Mouse (Mus musculus) c-Kit-negative CD71-positive TER-119-positive erythroid progenitor cells, embryonic 14.5 days (primary cell): ENCODE measurements around the gene Tnfrsf14.

ENCODE experiments used
- DNase-seq: peaks from one replicate; pipeline ENCODE4 v3.0.0-alpha.2; 2013; ENCODE audit warnings: low read depth, low spot score

The Tnfrsf14 gene

DNA sequence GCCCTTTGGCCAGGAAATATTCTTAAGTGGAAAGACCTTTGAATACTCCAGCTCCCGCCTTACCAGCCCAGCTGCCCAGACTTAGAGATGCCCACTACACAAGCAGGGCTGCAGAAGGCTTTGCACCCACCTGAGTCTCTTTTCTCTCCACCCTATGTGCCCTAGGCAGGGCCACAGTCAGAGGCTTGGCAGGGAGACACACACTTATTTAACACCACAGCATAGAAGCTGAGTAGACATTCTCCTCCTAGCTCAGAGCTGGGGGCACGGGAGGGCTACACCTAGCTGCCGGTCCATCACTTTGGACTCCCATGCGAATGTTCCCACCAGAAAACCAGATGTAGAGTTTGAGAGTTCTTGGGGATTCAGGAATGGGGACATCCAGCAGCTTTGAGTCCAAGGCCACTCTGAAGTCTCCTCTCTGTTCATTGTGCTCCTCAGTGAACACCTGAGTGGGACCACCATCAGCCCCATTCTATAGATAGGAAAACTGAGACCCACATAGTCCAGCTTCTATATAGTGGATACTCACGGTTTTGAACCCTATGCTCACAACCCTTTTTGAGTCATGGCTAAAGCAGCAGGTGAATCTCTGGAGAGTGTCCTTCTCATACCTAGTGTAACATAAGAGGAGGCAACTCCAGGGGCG lies 20.7 kb upstream of the Tnfrsf14 start:
- no peak for DNase-seq

DNA sequence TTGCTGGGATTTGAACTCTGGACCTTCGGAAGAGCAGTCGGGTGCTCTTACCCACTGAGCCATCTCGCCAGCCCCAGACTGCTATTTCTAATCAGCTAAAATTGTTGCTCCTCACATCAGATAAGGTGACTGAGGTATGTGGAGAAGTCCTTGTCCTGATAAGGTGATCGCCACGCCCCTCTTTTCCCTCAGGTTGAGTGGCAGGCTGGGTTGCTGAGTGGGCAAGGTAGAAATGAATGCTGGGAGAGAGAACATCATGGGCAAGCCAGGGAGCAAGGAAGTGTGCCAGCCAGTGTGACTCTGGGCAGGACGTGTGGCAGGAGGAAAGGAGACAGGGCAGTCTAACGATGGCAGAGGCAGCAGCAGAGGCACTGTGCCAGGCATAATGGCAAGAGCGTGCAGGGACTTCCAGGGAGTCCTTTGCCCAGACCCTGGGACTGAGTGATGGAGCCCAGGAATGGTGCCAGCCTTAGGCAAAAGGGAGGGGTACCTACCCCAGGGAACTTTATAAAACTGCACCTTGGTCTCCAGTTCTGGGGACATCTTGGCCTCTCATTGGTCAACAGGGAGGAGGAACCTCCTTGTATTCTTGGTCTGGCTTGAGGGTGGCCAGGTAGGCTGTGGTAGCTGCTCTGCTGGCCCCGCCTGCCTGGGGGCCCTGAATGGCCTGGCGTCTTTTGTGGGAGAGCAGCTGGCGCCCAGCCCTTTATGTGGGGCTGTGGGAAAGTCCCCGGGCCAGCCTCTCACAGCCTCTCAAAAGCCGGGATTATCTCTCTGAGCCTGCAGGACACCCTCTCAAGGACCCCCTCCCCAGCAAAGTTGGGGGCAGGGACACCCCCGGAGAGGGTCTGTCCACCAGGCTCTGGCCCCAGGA lies 19.9 kb upstream of the Tnfrsf14 start:
- no peak for DNase-seq

DNA sequence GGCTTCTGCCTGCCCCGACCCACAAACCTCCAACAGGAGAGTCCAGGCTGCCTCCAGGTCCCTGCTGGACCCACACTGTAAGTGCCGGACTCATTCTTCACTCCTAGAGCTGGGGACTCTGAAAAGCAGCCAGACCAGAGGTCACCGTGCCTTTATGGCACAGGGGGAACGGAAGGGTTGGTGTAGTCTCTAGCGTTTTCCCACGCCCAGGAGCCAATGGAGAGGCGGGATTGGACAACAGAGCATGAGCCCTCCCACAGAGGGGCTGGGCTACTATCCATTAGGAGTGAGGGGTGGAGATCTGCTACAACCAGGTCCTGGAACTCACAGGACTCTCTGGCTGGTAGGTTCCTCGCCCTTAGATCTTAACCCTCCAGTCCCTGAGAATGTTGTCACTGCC lies 18.0 kb upstream of the Tnfrsf14 start:
- no peak for DNase-seq

DNA sequence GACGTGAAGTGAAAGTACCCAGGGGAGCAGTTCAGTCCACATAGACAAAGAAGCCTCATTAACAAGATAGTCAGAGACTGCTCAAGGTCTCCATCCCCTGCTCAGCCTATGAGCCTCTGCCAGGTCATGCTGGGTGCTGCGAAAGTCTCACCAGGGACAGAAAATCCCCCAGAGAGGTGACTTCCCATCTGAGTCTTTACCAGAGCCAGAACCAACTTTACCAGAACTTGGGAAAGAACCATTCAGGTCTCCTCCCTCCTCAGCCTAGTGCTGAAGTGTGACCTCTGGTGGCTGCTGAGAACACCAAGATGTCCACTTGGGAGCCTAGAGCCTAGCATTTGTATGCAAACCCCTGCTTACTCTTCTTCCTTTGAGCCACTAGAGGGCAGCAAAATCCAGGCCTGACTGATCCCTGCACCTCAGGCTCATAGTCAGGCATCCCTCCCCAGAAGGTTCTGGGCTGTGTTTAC lies 15.8 kb upstream of the Tnfrsf14 start:
- peak; percentile 89 for DNase-seq

DNA sequence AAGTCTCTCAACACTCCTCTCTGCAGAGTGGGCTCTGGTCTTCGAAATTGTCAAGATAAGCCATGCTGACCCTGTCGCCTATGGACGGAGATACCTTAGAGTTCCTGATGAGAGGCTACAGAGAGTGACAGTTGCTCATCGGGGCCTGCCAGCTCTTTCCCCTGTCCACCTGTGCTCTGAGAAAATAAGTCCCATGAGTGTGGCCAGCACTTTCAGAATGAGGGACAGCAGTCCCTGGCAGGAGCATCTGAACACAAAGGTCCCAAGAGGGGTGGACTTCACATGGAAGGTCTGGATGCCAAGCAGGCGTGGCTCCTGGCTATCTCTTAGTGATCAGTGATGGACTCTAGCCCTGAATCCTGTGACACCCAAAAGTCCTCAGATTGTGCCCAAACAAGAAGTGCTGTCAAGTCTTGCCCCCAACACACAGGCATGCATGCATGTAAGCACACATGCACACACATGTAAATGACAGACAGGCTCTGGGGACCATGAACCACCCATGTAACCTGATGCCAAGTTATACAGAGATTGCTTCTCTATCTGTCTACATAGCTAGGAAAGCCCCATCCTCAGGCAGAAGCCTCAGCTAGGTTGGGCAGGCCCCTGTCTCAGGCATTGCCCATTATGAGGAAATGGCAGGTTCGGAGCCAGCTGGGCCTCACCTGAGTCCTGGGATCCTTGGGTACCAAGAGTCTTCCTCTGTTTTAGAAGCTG lies 15.1 kb upstream of the Tnfrsf14 start:
- no peak for DNase-seq

DNA sequence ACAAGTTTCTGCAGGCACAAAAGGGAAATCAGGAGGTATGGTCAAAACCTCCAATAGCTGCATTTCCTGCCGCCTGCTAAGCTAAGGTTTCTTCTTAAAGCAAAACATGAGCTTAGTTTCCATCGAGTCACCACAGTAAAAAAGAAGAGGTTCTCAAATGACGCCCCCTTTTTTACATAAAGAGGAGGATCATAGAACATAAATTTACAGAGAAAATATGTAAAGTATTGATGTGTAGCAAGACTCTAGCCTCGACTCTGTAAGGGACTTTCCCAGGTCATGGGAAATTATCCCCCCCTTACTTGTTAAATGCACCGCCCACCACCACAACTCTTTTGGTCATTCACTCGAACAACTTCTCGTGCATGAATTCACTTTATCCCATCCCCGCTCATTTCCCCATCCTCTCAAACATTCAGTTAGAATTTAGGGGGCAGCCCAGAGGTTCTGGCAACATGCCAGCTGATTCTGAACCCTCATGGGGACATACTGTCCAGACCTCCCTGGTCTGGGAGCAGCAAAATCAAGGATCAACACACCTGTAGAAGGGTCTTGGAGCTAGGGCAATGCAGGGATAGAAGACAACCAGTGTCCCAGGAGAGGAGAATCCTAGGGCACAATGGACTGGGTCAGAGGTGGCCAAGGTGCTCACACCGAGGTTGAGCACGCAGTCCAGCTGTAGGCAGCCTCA lies 14.4 kb upstream of the Tnfrsf14 start:
- DNase-seq = no peak

DNA sequence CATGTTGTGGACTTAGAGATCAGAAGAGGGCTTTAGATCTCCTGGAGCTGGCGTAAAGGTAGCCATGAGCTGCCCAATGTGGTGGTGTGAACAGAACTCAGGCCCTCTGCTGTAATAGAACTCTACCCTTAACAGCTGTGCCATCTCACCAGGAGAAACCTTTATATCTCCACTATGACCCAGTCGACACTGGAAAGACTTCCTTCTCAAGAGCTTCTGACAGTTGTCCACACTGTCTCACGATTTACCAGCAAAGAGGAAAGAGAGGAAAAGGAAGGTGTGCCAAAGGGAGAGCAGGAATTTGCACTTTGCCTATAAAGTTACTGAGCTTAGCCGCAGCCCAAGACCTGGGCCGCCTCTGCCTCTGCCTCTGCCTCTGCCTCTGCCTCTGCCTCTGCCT lies 13.5 kb upstream of the Tnfrsf14 start:
- DNase-seq = no peak

DNA sequence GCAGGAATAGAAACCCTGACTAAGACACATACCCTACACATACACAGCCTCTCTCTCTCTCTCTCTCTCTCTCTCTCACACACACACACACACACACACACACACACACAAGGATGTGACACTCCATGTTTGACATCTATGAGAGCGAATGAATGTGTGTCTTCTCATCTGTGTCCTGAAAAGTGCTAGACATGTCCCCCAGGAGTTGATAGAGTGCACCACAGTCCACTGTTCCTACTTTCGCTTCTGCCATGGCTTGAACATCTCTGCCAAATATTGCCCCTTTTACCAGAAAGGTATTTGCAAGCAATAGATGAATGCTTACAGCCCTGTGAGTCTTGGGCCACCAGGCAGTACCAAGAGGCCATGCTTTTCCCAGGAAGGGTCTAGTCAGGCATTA lies 11.8 kb upstream of the Tnfrsf14 start:
- DNase-seq = no peak

DNA sequence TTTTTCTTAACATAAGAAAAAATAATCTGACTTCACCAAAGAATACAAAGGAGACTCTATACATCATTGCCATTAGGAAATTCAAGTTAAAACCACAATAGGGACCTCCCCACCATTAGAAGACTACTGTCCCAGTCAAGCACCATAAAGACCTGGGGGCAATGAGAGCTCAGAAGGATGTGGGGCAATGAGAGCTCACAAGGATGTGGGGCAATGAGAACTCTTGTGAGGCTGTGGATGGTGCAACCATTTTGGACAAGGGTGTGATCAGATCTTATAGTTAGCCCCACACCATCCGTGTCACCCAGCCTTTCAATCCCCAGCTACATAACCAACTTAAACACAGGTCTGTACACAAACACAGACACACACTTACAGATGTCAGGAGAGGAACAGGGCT lies 9.4 kb upstream of the Tnfrsf14 start:
- no peak for DNase-seq

DNA sequence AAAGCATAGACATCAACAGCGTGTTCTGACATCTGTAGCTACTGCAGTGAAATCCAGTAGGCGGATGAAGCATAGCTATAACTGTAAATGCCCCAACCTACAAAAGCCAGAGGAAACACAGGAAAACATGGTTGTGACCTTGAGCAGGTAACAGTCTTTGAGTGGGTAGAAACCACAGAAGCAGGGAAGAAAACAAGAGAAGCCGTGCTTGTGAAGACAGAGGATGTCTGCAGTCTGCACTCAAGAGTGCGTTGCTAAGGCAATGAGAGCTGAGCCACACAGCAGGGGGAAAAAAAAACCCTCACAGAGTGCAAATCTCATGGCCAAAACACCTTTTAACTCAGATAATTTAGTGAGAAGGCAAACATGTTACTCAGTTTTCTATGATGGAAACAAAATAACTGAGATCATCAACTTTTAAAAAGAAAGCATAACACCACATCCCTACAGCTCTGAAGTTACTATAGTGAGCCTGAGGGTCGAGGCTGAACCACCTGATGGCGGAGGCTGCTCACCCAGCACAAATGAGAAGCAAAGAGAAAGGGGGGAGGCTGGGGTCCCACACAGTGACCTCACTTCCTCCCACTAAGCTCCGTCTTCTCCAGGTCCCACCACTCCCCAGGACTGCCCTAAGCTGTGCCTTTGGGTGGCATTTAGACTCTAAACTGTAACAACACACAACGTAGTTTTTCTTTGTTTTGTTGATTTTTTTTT lies 8.3 kb upstream of the Tnfrsf14 start:
- DNase-seq = no peak

DNA sequence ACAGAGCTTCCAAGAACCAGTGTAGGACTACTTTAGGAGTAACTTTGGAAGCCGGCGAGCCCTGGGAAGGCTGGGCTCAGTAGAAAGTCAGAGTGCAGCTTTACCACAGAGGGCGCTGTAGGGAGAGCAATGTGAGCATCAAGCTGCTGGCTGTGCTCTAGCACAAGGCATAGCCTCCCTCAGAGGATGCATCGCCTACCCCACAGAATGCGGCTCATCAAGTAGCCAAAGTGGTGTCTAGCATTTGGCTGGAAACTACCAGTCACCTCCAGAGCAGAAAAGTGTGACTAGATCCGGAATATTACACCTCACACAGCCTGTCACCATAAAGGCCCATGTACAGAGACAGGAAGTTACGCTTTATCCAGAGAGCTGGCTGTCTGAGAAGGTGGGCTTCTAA lies 7.4 kb upstream of the Tnfrsf14 start:
- DNase-seq = no peak

DNA sequence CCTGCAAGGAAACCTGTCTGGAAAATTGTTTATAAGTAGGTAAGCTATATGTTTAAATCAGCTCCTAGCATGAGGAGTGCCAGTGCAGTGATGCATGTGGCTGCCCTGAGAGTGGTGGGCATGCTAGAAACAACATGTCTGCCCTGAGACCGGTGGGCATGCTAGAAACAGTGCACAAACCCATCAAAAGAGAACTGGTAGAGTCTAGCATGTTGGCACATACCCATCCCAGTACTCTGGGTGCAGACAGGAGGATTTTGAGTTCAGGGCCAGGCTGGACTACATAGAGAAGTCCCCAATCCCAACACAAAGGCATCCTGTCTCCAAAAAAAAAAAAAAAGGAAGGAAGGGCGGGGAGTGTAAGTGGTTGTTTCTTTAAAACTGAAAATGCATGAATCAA lies 6.4 kb upstream of the Tnfrsf14 start:
- no peak for DNase-seq

DNA sequence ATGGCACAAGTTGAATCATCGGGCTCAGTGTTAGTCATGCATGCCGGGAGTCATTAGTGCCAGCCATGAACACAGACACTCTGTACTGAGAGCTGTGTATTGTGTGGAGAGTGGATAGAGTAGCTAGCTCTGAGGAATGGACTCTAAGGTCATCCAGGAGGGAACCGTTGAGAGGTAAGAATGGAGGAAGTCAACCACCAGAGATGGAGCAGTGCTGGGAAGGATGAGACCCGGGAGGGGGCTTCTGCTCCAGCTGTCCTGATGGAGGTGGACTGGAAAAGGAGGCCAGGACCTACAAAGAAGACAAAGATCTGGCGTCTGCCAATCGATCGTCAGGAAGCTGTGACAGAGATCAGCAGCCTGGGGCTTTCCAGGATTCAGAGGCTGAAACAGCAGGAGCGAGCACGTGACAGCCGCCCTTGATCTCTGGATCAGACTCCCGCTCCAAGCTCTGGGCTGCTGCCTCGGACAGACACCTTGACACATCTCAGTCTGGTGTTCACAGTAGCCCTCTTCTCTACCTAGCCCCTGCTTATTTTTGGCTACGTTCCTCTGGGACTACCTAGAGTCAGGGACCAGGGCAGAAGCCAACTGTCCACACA lies 5.0 kb upstream of the Tnfrsf14 start:
- DNase-seq = no peak

DNA sequence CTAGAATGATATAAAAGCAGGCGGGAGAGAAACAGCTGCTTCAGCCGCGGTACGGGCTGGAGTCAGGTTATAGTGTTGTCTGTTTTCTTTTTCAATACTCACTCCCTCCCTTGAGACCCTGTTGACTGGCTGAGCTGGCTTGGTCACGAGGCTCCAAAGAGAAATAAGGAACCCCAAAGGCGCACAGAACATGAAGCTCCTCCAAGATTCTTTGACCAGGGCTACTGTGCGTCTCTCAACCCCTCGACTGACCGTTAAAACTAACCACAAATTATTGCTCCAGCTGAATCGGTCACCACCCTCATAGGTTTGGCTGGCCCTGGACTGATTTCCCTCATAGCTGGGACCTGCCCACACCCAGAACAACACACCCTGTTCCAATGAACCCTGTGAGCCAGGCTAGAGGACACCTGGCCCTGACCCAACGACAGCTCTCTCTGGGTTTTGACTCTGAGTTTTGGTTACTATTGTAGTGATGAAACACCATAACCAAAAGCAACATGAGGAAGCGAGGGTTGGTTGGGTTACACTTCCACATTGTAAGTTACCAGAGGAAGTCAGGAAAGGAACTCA lies 811 bp upstream of the Tnfrsf14 start:
- DNase-seq = peak; percentile 69

DNA sequence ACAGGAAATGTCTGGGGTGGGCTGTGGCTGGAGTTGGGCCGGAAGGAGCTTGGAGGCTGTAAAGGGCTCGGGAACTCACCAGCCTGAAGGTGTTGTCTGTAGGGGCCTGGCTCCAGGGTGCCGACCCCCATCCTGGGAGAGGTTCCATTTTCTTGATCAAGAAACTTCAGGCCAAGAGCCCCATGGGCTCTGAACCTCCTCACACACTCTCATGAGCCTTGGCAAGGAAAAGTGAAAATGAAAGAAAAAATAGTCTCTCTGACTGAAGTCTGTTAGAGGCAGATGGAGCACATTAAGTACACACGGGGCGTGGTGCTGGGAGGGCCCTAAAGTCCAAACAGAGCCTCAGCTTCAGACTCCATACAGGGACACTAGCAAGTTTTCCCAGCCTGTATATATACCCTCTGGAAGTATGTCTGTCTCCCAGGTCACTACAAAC lies 445 bp downstream of the Tnfrsf14 start:
- DNase-seq = no peak

DNA sequence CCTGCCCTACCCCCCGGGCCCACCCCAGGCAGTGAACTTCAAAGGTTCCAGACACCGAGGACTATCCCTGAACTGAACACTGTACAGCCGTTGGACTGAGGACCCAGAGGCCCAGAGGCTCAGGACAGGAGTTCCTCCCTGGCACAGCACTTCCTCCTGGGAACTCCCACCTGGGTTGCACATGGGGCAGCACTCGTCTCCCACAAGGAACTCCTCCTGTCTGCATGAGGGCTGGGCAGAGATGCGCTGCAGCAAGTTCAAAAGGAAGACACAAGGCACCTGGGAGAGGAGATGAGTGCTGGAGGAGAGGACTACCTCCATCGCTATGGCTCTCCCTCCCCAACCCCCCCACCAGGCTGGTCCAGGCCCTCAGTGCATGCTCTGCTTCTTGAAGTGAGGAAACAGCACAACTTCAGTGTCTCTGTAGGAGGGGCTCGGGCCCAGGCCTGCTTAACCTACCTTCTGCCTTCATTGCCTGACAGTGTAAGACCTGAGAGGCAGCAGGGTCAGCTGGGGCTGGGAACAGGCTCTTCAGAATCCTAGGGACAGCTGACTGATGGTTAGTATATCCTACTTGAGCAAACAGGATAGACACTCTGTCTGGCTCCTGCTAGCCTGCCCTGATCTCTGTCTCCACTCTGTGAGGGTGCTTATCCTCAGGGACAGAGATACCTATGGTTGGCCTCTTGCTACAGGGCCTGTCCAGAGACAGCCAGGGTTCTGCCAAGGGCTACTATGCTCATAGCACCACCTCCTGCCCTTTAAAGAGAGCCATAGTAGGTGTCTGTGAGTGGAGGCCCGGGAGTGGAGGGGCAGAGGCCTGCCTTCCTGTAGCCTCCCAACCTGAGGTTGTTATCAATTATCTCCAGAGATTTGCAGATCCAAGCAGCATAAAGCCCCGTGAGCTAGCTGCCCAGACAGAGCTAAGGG lies 1.1 kb downstream of the Tnfrsf14 start:
- DNase-seq = no peak

DNA sequence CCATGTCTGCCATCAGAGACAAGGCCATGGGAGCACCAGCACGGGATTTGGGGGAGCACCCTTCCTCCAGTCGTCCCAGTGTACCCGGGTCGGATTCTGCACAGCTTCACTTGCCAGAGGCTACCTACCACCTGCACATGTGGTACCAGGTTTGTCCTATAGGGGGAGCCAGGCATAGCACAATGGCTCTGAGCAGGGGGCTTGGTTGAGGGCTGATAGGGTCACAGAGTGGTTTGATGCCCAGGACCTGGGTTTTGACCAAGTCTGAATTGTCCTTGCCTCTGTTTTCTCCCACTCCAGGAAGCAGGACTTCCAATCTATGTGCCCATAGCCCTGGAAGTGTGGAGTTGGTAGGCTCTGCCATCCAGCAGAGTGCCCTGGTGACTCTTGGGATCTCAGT lies 3.0 kb downstream of the Tnfrsf14 start:
- no peak for DNase-seq

DNA sequence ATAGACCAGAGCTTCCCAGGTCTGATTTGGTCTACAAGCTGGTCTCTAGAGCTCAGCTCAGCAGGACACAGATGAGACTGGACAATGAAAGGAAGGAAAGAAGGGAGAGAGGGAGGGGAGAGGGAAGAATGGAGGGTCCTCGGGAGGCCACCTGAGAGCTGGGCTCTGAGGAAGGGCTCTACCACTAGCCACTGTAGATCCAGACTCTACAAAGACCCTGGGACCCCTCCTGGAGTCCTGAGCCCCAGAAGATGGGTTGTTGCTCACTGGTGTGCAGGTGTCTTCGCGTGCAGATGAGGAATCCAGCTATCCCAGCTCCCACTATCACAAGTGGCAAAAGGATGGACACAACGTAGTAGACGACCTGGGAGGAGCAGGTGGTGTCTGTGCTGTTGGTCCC lies 5.4 kb downstream of the Tnfrsf14 start:
- DNase-seq = no peak

DNA sequence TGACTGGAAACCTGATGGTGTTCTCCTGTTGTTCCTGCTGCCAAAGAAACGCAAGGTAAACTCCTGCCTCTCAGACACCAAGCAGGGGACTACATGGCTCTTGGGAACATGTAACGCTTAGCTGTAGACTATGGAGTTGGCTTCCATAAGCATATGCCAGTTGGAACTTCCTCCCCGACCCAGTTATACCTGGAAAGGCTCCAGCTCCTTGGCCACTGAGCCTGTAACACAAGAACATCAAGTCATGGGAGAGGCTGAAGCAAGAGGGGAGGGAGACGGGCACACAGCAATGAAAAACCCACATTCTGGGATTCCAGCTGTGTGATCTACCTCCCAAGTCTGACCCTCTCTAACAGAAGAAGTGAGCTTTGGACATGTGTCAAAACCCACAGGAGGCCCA lies 6.1 kb downstream of the Tnfrsf14 start:
- no peak for DNase-seq
